Mouse (Mus musculus): ENCODE results near the gene Nsun4. TPM values are rescaled to one million over a fixed set of nuclear protein-coding genes. Genes with fewer than 3 reads are reported as not detected.

Nsun4 gene
- polyA plus RNA-seq, 1 experiment from 2014 or later = 8.4 TPM

DNA sequence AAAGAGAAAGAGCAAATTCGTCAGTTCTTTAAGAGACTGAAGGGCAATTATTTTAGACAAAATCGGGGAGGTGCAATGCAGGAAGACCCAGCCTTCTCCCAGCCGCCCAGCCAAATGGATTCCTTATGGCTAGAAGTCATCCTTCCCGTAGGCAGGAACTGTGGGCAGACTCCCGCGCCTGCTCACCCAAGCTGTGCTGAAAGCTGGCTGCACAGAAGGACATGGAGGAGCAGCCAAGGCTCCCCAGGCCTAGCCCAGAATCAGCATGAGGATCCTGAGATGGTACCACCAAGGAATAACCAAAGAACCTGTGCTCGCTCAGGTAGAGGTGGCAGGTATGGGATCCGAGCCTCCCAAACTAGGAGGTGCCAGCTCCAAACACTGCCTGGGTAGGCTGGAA lies 37.7 kb downstream of the Nsun4 start:
- no peak for DNase-seq
- no peak for TF ChIP-seq CTCF (IDR thresholded peaks at IDR 0.05; ENCODE audit: low read depth)
- TF ChIP-seq EP300 (IDR thresholded peaks at IDR 0.05; ENCODE audit: low read depth) = no peak

DNA sequence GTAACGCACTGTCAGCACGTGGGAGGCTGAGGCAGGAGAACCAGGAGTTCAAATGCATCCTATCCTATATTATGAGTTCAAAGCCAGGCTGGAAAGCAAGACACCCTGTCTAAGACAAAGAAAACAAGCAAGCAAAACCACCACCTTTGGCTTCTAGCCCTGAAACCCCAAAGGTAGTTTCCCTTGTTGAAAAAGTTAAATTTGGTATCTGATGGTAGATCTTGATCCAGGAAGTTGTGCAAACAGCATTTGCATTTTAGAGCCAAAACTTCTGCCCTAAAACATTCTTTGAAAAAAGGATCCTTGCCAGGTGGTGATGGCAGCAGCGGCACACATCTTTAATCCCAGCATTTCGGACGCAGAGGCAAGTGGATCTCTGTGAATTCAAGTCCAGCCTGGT lies 38.2 kb downstream of the Nsun4 start:
- DNase-seq = no peak

More for the DNA sequence above, 37.7 kb downstream of the Nsun4 start:
- Histone ChIP-seq H3K9ac (replicated peaks) (peak overlapping the region; percentile 53), H3K4me3 (ENCODE audit: low read depth, low read length) (peak overlapping the region; percentile 69), H3K9me3 (ENCODE audit: low read length) (no peaks in the 10 kb centered on the region), H3K4me1 (ENCODE audit: insufficient read depth) (peaks cover 5% of the 10 kb centered on the region; the same call in 1 of the 2 replicates), H3K36me3 (replicated peaks; ENCODE audit: insufficient read depth, low read length) (no peaks in the 10 kb centered on the region), H3K27ac (ENCODE audit: low read depth) (peak overlapping the region; percentile 94), H3K4me2 (ENCODE audit: low read depth, low read length) (peak overlapping the region; percentile 85), H3K27me3 (ENCODE audit: insufficient read depth, low read length) (peaks cover 23% of the 10 kb centered on the region)
- ATAC-seq = no peak
- 60% methylated on average over 8 of the region's 8 CpGs for WGBS (ENCODE audit: insufficient replicate concordance)

GRCm38 (mm10) chr4:116010186-116010585 lies 43.5 kb downstream of the Nsun4 start:
- DNase-seq (no peak), ATAC-seq (no peak)
- Histone ChIP-seq H3K9ac (replicated peaks) (no peak overlapping the region), H3K4me3 (ENCODE audit: low read depth, low read length) (no peak overlapping the region), H3K9me3 (ENCODE audit: low read length) (no peaks in the 10 kb centered on the region), H3K4me2 (ENCODE audit: low read depth, low read length) (no peak overlapping the region), H3K27ac (ENCODE audit: low read depth) (no peak overlapping the region), H3K4me1 (ENCODE audit: insufficient read depth) (peaks cover 3% of the 10 kb centered on the region; the same call in 1 of the 2 replicates), H3K27me3 (ENCODE audit: insufficient read depth, low read length) (no peaks in the 10 kb centered on the region), H3K36me3 (replicated peaks; ENCODE audit: insufficient read depth, low read length) (no peaks in the 10 kb centered on the region; the same call in 1 of the 2 replicates)
- no peak for TF ChIP-seq CTCF (IDR thresholded peaks at IDR 0.05; ENCODE audit: low read depth)
- TF ChIP-seq EP300 (IDR thresholded peaks at IDR 0.05; ENCODE audit: low read depth) = no peak
- 65% methylated on average over 8 of the region's 8 CpGs for WGBS (ENCODE audit: insufficient replicate concordance)

More for the DNA sequence above, 38.2 kb downstream of the Nsun4 start:
- Histone ChIP-seq H3K4me3 (ENCODE audit: low read depth, low read length) (no peak overlapping the region), H3K4me2 (ENCODE audit: low read depth, low read length) (peak overlapping the region; percentile 85), H3K4me1 (ENCODE audit: insufficient read depth) (peaks cover 5% of the 10 kb centered on the region; the same call in 1 of the 2 replicates), H3K27me3 (ENCODE audit: insufficient read depth, low read length) (peaks cover 23% of the 10 kb centered on the region), H3K9me3 (ENCODE audit: low read length) (no peaks in the 10 kb centered on the region), H3K36me3 (replicated peaks; ENCODE audit: insufficient read depth, low read length) (no peaks in the 10 kb centered on the region), H3K27ac (ENCODE audit: low read depth) (no peak overlapping the region), H3K9ac (replicated peaks) (no peak overlapping the region)
- TF ChIP-seq EP300 (IDR thresholded peaks at IDR 0.05; ENCODE audit: low read depth) = no peak
- TF ChIP-seq CTCF (IDR thresholded peaks at IDR 0.05; ENCODE audit: low read depth) = no peak
- ATAC-seq = no peak
- WGBS (ENCODE audit: insufficient replicate concordance) = 77% methylated on average over 5 of the region's 5 CpGs

DNA sequence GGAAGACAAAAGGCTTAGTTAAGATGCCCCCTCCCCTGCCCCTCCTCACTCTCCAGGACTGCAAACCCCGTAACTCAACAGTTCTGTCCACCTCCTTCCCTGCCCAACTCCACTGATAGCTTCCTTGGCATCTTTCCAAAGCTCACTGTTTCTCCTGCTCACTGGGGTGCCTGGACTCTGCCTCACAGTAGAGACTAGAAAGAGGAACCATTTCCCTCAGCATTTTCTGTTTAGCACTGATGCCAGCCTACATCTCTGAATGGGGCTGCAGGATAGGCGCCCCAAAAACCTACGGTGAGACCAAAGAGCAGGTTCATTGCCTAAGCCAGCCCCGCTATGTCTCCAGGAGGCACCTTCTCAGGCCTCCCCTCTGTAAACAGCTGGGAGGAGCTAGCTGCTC lies 52.5 kb downstream of the Nsun4 start:
- H3K4me1 ChIP-seq (ENCODE audit: insufficient read depth) = peaks cover 8% of the 10 kb centered on the region; the same call in 1 of the 2 replicates
- H3K9me3 ChIP-seq (ENCODE audit: low read length) = no peaks in the 10 kb centered on the region
- DNase-seq (no peak), ATAC-seq (no peak)
- H3K27ac ChIP-seq (ENCODE audit: low read depth) = no peak overlapping the region
- no peak for TF ChIP-seq CTCF (IDR thresholded peaks at IDR 0.05; ENCODE audit: low read depth)
- no peak for TF ChIP-seq EP300 (IDR thresholded peaks at IDR 0.05; ENCODE audit: low read depth)
- H3K4me2 ChIP-seq (ENCODE audit: low read depth, low read length) = no peak overlapping the region
- WGBS (ENCODE audit: insufficient replicate concordance) = 54% methylated on average over 4 of the region's 4 CpGs
- peaks cover 8% of the 10 kb centered on the region; the same call in 1 of the 2 replicates for H3K36me3 ChIP-seq (replicated peaks; ENCODE audit: insufficient read depth, low read length)
- H3K4me3 ChIP-seq (ENCODE audit: low read depth, low read length) = no peak overlapping the region
- H3K27me3 ChIP-seq (ENCODE audit: insufficient read depth, low read length) = no peaks in the 10 kb centered on the region
- no peak overlapping the region for H3K9ac ChIP-seq (replicated peaks)

DNA sequence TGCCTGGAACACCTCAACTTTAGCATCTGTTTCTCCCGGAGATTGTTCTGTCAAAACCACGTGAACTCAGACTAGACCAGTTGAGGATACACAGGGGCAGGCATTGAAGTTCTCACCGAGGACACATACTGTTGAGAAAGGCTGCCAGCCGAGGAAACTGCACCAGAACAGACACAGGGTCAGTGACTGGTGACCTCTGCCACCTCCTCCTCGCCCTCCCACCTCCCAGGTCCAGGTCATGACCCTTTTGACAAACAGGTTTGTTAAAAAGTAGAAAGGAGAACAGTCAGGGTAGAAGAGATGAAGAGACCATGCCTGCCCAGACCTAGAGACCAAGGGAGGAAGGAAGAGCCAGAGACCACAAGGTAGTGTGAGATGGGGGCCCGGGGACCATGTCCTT lies 53.0 kb downstream of the Nsun4 start:
- Histone ChIP-seq H3K27ac (ENCODE audit: low read depth) (no peak overlapping the region), H3K27me3 (ENCODE audit: insufficient read depth, low read length) (no peaks in the 10 kb centered on the region), H3K9ac (replicated peaks) (no peak overlapping the region), H3K4me1 (ENCODE audit: insufficient read depth) (peaks cover 8% of the 10 kb centered on the region; the same call in 1 of the 2 replicates), H3K4me2 (ENCODE audit: low read depth, low read length) (no peak overlapping the region), H3K36me3 (replicated peaks; ENCODE audit: insufficient read depth, low read length) (peaks cover 8% of the 10 kb centered on the region; the same call in 1 of the 2 replicates), H3K4me3 (ENCODE audit: low read depth, low read length) (no peak overlapping the region), H3K9me3 (ENCODE audit: low read length) (no peaks in the 10 kb centered on the region)
- WGBS (ENCODE audit: insufficient replicate concordance) = 34% methylated on average over 6 of the region's 6 CpGs
- TF ChIP-seq EP300 (IDR thresholded peaks at IDR 0.05; ENCODE audit: low read depth) = no peak
- no peak for TF ChIP-seq CTCF (IDR thresholded peaks at IDR 0.05; ENCODE audit: low read depth)
- DNase-seq (no peak), ATAC-seq (peak; percentile 6; the same call in 1 of the 2 replicates)

- Histone ChIP-seq H3K27me3 (ENCODE audit: insufficient read depth, low read length) (no peaks in the 10 kb centered on the region), H3K4me2 (ENCODE audit: low read depth, low read length) (no peak overlapping the region), H3K36me3 (replicated peaks; ENCODE audit: insufficient read depth, low read length) (peaks cover 8% of the 10 kb centered on the region; the same call in 1 of the 2 replicates), H3K4me3 (ENCODE audit: low read depth, low read length) (no peak overlapping the region), H3K9me3 (ENCODE audit: low read length) (no peaks in the 10 kb centered on the region), H3K27ac (ENCODE audit: low read depth) (no peak overlapping the region), H3K9ac (replicated peaks) (no peak overlapping the region), H3K4me1 (ENCODE audit: insufficient read depth) (peaks cover 8% of the 10 kb centered on the region; the same call in 1 of the 2 replicates)
- TF ChIP-seq EP300 (IDR thresholded peaks at IDR 0.05; ENCODE audit: low read depth) (no peak), CTCF (IDR thresholded peaks at IDR 0.05; ENCODE audit: low read depth) (no peak)
- 57% methylated on average over 4 of the region's 4 CpGs for WGBS (ENCODE audit: insufficient replicate concordance)
- DNase-seq (no peak), ATAC-seq (peak; percentile 74)
Measured at GRCm38 (mm10) chr4:115996729-115997128, 56.9 kb downstream of the Nsun4 start.

Measured in liver, postnatal 0 days (tissue).